Mouse (Mus musculus) C2C12 (cell line): Measurements from ENCODE around the gene Nlk.

Experiments
- CTCF ChIP-seq: IDR thresholded peaks from one replicate; pipeline ENCODE4 v1.5.1; 2011; ENCODE audit not compliant: control insufficient read depth, insufficient read depth, insufficient read length
- MYOD1 ChIP-seq: IDR thresholded peaks from one replicate; pipeline ENCODE4 v1.6.1; 2011; ENCODE audit warnings: low read depth; ENCODE audit not compliant: control insufficient read depth, insufficient read length
- USF1 ChIP-seq: IDR thresholded peaks from one replicate; pipeline ENCODE4 v1.6.1; 2011; ENCODE audit warnings: low read depth, mild to moderate bottlenecking, control low read depth, moderate library complexity

DNA sequence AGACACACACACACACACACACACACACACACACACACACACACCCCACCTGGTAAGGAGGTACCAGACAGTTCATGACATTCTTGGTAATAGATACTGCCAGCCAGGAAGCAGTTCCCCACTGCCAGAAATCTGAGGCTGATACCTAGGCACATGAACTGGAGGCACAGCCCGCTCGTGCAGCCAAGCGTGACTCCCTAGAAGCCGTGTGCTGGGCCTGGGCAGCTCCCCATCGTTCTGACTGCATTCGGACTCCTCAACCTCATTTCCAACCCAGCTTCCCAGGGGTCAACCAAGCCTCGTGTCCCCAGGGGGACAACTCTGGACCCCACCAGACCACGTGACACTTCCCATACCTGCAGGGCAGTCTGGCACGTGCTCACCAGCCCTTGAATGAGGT lies 168.5 kb downstream of the Nlk start:
- TF ChIP-seq USF1 (no peak), CTCF (no peak), MYOD1 (no peak)
